Mouse (Mus musculus): ENCODE measurements at regions not wholly inside any gene's neighbourhood (a gene's known extent, or its start where the extent isn't known, plus 50 kb on each side); places are given as distances from the start of the nearest gene placed in this dataset.

GRCm38 (mm10) chr4:27845521-27845920 lies 967.4 kb upstream of the Epha7 start:
- DNase-seq, result no peak

DNA sequence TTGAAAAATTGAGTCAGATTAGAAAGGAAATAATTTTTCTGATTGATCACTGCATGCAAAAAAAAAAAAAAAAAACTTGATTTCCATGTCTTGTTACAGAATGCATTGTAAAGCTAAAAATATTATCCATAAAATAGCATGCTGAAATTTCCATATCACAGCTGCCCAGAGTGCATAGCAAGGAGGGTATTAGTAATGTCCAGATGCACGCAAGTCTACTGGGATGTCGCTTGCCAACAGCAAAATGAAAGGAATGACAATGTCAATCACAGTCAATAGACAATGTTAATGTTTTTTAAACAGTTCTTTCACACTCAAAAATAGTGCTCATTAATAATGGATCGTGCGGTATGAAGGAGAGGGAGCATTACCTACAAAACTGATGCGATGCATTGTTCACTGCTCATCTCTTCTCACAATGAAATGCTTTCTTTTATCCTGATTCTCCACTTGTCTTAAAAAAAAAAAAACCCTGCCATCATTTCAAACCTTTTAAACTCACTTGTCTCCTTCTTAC lies 966.8 kb upstream of the Epha7 start:
- no peak for DNase-seq

DNA sequence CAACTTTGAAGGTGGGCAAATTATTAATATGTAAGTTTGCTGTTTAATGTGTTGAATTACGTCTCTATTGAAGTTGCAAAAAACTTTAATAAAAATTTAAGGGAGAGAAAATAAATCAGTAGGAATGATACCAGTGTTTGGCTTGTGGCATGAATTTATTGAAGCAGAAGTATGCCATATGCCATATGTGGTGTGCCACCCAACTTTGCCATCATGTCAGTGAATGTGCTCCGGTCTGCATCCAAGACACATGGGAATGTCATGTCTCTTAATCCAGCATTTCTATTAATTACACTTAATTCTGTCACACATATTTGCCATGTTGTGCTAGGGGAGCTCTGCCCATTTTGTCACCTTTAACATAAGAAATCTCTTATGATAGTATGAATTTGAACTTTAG lies 956.8 kb upstream of the Epha7 start:
- DNase-seq, result no peak

DNA sequence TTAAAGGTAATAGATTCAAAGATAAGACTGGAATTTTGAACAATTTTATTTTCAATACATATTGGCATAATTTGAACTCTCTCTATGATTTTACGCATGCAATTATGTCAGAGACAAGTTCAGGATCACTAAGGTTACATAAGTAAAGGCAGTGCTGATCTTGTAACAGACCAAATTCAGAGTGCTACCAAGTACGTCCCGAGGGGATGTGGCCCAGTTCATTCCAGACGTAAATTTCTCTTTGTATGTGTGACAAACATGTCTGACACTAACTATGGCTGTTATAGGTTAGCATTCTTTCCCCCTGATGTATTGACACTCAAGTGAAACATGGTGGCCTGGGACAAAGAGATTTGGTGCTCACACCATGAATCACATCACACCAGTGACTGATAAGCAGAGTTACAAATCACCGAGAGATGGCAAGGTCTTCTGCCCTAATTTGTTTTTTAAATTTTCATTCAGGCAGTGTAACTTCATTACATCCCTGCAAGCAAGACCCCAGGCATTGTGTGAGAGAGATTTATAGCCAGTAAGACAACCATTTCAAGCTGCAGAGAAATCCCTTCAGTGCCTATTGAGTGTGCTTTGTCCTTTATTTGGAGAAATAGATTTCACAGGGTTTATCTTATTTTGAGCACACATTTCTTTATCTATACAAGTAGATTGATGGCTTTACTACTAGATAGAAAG lies 925.5 kb upstream of the Epha7 start:
- no peak for DNase-seq

DNA sequence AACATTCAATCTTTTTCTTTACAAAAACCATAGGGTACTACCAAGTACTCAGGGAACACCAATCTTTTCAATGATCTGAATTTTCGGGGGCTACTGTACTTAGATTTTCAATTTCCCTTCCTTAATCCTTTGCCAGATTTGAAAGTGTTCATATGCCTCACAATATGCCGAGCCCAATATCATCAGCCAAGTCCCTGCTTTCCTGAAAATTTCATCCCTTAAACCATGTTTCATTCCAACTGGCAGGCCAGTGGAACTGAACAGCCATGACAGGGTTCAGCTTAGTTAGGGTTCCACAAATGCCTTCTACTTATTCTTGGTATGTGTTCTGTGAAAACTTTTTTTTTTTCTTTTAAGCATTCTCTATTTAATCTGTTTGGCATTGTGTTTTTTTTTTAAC lies 916.5 kb upstream of the Epha7 start:
- DNase-seq, result no peak

DNA sequence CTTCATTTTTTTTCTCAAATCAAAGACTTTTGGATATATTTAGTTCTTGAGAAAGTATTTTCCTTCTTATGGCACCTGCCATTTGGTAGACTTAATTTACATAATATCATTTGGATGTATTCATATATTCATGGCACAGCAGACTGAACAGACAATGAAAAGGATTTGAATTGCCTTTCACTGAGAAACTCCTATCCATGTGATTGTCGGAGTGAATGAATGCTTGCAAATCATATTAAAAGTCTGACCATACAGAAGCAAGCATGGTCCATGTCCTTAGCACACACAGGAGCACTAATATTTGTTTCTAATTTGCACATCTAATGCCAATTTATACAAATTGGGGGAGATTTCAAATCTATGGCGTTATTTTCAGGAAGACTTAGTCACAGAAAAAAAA lies 867.6 kb upstream of the Epha7 start:
- no peak for DNase-seq

DNA sequence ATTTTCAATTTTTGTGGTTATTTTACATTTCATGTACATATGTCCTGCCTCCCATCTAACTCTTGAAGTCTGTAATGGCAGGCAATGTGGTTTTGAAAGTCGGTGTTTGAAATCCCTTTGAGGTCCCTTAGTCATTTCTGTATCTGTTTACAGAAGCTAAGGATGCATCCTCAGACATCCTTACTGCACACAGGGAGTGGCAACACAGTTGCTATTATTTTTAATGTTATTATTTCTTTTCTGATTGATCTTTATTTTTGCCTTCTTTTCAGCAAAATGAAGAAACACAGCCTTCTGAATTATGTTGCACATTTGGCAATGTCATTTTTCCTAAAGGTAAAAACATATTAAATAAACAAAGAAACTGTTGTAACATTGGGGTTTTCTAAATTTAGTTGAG lies 867.2 kb upstream of the Epha7 start:
- no peak for DNase-seq

GRCm38 (mm10) chr4:27949970-27950717 lies 862.8 kb upstream of the Epha7 start:
- no peak for DNase-seq

GRCm38 (mm10) chr4:27965046-27965681 lies 847.8 kb upstream of the Epha7 start:
- peak; percentile 26 for DNase-seq

DNA sequence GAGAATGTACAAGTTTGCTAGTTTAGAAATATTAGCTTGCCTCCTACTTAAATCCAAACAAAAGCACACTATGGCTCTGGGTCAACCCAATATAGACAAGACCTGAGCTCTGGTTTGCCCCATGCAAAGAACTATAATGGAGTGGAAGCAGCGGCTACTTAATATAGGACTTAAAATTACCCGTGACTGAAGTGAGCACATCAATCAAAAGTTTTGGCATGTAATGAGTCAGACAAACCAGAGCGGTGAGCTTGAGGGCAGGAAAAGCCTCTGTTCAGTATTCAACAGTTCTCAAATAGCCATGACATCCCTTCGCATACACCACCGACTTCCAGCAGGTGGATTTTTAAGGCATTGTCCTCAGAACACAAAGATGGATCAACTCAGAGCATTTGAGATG lies 842.4 kb upstream of the Epha7 start:
- no peak for DNase-seq

DNA sequence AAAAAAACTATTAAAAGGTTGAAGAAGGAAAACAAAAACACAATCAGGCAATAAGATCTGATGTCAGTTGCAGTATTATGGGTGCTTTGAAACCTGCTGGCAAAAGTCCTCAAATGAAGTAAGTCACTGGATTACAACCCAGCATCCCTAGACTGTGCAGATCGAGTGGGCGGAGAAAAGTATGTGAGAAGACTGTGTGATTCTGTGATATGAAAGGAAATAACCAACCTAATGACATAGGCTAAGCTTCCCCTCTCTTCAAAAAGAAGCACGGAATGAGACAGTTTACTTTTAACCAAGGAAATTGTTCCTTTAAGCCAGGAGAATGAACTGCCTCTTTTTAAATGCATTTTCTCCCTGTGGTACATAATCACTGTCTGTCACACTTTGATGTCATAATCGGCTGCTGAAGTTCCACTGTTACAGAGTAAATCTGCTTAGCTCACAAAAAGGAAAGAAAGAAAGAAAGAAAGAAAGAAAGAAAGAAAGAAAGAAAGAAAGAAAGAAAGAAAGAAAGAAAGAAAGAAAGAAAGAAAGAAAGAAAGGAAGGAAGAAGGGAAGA lies 833.6 kb upstream of the Epha7 start:
- no peak for DNase-seq

GRCm38 (mm10) chr4:27979781-27980180 lies 833.1 kb upstream of the Epha7 start:
- no peak for DNase-seq

- DNase-seq, result no peak
Observed at GRCm38 (mm10) chr4:27981309-27981708, 831.6 kb upstream of the Epha7 start.

- DNase-seq, result no peak
Observed at GRCm38 (mm10) chr4:27987986-27988423, 824.9 kb upstream of the Epha7 start.

DNA sequence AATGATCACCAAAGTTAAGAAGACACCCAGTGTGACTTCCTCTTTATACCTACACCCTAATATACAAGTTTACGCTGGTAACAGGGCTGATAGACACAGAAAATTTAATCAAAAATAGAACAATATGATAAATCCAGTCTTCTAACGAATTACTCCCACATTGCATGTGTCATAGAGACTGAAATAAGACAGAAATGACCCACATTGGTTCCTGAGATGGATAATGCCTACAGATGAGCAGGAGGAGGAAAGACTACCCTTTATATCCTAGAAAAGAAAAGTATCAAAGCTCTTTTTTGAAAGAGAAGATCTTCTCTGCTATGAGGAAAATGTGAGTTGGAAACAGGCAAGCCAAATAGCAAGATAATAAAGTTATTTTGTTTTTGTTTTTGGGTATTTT lies 818.5 kb upstream of the Epha7 start:
- DNase-seq, result no peak

GRCm38 (mm10) chr4:28001818-28002476 lies 811.0 kb upstream of the Epha7 start:
- no peak for DNase-seq

Measured in kidney, postnatal 10 days (tissue).